Mouse (Mus musculus): ENCODE measurements at regions not wholly inside any gene's neighbourhood (a gene's known extent, or its start where the extent isn't known, plus 50 kb on each side); places are given as distances from the start of the nearest gene placed in this dataset.

DNA sequence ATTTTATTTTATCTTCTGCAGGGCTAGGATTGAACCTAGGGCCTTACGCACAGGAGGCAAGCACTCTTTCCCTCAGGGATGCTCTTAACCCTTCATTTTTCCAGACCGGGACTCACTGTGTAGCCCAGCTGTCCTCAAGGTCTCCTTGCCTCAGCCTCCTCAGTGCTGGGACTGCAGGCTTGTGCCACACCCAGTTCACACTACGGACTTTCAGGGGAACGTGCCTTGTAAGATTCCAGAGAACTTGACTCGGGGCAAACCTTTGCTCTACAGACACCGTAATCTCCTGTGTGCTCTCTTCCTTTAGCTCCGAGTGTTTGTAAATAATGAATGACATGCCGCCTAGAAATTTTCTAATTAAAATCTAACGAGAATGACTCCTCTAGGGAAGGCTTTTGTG is 68.6 kb upstream of the Rybp start:
- TF ChIP-seq NELFE (IDR thresholded peaks at IDR 0.05; ENCODE audit: low read depth, low read length): no peak
- TF ChIP-seq MXI1 (IDR thresholded peaks at IDR 0.05; ENCODE audit: low read depth, low read length): no peak
- no peak for TF ChIP-seq EP300 (IDR thresholded peaks at IDR 0.05; ENCODE audit: low read depth in 1 of 2, low read length in 2 of 2)
- TF ChIP-seq ZC3H11A (IDR thresholded peaks at IDR 0.05; ENCODE audit: low read depth, low read length): no peak
- no peak for TF ChIP-seq RAD21 (IDR thresholded peaks at IDR 0.05; ENCODE audit: low read depth, low read length)
- TF ChIP-seq CTCF (IDR thresholded peaks at IDR 0.05 in 2 of 3, conservative IDR thresholded peaks at IDR 0.05 in 1 of 3; ENCODE audit: control insufficient read depth in 1 of 3, insufficient read depth in 1 of 3, low read depth in 2 of 3, low read length in 3 of 3, poor library complexity in 1 of 3, severe bottlenecking in 1 of 3): no peak
- no peak for TF ChIP-seq GABPA (IDR thresholded peaks at IDR 0.05; ENCODE audit: low read depth, low read length)
- TF ChIP-seq KAT2A (conservative IDR thresholded peaks at IDR 0.05; ENCODE audit: low read depth, low read length): no peak

Data from MEL (cell line).